Mouse (Mus musculus) ES-Bruce4 (cell line): ENCODE measurements at regions not wholly inside any gene's neighbourhood (a gene's known extent, or its start where the extent isn't known, plus 50 kb on each side); places are given as distances from the start of the nearest gene placed in this dataset.

ENCODE experiments used
- CTCF ChIP-seq: IDR thresholded peaks from one replicate; pipeline ENCODE4 v1.8.1; 2011; ENCODE audit warnings: low read depth, low read length
- EP300 ChIP-seq: IDR thresholded peaks from 2 replicates; pipeline ENCODE4 v1.6.1; 2011; ENCODE audit warnings: low read depth, low read length; ENCODE audit not compliant: insufficient read depth
- POLR2A ChIP-seq: IDR thresholded peaks from one replicate; pipeline ENCODE4 v1.8.1; 2011; ENCODE audit warnings: low read length; ENCODE audit not compliant: insufficient read depth

DNA sequence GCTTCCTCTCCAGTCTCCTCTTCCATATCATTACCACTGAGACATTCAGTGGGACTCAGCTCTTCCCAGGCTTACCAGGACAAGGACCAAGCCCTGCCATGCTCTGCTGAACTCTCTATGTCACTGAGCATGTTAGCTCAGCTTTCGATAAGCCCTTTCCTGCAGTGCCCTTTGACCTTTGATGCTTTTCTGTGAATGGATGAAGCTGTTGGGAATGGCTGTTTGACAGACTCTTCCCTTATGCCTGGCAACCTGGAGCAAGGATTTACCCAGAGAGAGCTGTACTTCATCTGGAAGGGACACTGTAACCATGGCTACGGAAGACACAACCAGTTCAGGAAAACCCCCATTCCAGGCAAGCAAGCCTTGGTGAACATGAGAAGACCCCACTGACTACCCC is 172.8 kb downstream of the Shq1 start:
- no peak for TF ChIP-seq EP300
- no peak for TF ChIP-seq CTCF
- TF ChIP-seq POLR2A, result no peak
